Mouse (Mus musculus): ENCODE measurements around the gene Stbd1. TPM values are rescaled to one million over a fixed set of nuclear protein-coding genes. Genes with fewer than 3 reads are reported as not detected.

Gene Stbd1
- polyA plus RNA-seq (2014; fragmentation: Nextera tagmentation; extraction: Ambion mirVana), result 87.2 and 94.8 TPM in 2 replicates

DNA sequence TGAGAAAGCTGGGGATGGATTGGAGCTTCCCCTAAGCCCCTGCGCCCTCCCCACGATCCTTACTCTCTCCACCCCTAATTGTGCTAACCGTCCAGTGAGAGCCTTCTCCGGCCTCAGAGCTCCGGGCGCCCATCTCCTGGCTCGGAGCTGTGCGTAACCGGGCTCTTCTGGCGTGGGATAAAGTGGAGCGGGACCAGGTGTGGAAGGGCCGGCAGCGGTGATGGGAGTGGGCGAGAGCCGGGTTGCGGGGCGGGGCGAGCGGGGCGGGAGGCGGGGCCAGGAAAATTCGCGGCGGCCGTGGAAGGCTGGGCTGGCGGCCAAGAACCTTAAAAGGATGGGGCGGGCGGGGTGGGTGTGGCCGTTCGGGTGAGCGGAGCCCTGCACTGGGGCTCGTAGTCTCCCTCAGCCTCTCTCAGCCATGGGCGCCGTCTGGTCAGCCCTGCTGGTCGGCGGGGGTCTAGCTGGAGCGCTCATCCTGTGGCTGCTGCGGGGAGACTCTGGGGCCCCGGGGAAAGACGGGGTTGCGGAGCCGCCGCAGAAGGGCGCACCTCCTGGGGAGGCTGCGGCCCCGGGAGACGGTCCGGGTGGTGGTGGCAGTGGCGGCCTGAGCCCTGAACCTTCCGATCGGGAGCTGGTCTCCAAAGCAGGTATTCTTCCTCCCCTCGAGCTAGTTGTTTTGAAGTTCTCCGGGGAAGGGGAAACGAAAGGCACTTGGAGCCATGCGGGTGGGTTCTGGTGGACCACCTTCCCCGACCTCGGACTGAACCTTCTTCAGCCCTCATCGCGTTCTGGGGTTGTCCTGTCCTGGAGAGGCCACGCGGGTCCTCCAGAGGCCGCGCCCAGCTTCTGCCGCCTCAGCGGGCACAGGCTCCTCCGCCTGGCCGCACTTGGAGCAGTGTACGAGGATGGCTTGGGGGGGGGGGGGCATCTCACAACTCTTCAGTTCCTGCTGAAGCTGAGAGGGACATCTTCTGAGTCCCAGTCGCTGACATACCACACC lies at the start of gene Stbd1:
Stbd1 (plus strand) TSS at position 351 of the 1,000 bp plus-strand sequence.
- under 1% methylated on average over 60 of the region's 69 CpGs for WGBS
- Histone ChIP-seq H3K4me1 (ENCODE audit: control insufficient read depth in 2 of 2, insufficient read depth in 2 of 2, low read length in 2 of 2) (peaks cover 10 to 14% of the 10 kb centered on the region in 2 experiments), H3K9me3 (ENCODE audit: control insufficient read depth, low read length) (no peaks in the 10 kb centered on the region), H3K4me3 (ENCODE audit: control insufficient read depth in 1 of 2, insufficient read depth in 1 of 2, low read depth in 1 of 2, low read length in 2 of 2) (peak within 1 kb of the TSS; percentile 84 to 87), H3K36me3 (ENCODE audit: control insufficient read depth, insufficient read depth, low read length) (peaks cover 22% of the 10 kb centered on the region), H3K27ac (replicated peaks in 1 of 2; ENCODE audit: control insufficient read depth in 1 of 2, insufficient read depth in 1 of 2, low read depth in 2 of 2, low read length in 2 of 2) (peak within 1 kb of the TSS; percentile 61 to 86), H3K27me3 (ENCODE audit: control insufficient read depth, insufficient read depth, low read length) (no peaks in the 10 kb centered on the region; the same call in 1 of the 2 replicates), H3K9ac (ENCODE audit: low read length) (peak within 1 kb of the TSS; percentile 96), H3K4me2 (ENCODE audit: low read length) (peak within 1 kb of the TSS; percentile 85)
- peak; percentile 89 for ATAC-seq (ENCODE audit: insufficient number of reproducible peaks, insufficient read depth, low FRiP score, low read depth)

DNA sequence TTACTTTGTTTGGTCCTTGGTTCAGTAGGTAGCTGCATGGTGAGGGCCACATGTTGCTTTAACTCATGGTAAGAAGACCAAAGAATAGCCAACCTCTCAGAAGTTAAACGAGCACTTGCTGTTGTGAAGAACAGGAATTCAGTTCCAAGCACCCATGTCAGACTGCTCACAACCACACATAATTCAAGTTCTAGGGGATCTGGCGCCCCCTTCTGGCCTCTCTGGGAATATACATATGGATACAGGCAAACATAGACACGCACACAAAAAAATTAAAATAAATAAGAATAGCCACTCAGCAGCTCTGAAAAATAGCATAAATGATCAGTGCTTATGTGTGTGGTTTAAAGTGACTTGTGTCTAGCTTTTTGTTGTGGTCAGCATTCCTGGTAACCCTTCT lies 48.9 kb upstream of the Stbd1 start:
- Histone ChIP-seq H3K4me1 (ENCODE audit: control insufficient read depth in 2 of 2, insufficient read depth in 2 of 2, low read length in 2 of 2) (no peaks in the 10 kb centered on the region), H3K36me3 (ENCODE audit: control insufficient read depth, insufficient read depth, low read length) (no peaks in the 10 kb centered on the region), H3K4me2 (ENCODE audit: low read length) (no peak overlapping the region), H3K4me3 (ENCODE audit: control insufficient read depth in 1 of 2, insufficient read depth in 1 of 2, low read depth in 1 of 2, low read length in 2 of 2) (no peak overlapping the region), H3K27me3 (ENCODE audit: control insufficient read depth, insufficient read depth, low read length) (no peaks in the 10 kb centered on the region), H3K27ac (replicated peaks in 1 of 2; ENCODE audit: control insufficient read depth in 1 of 2, insufficient read depth in 1 of 2, low read depth in 2 of 2, low read length in 2 of 2) (no peak overlapping the region), H3K9ac (ENCODE audit: low read length) (no peak overlapping the region), H3K9me3 (ENCODE audit: control insufficient read depth, low read length) (peaks cover 6% of the 10 kb centered on the region)
- ATAC-seq (ENCODE audit: insufficient number of reproducible peaks, insufficient read depth, low FRiP score, low read depth), result no peak
- 69% methylated on average over 3 of the region's 3 CpGs for WGBS

DNA sequence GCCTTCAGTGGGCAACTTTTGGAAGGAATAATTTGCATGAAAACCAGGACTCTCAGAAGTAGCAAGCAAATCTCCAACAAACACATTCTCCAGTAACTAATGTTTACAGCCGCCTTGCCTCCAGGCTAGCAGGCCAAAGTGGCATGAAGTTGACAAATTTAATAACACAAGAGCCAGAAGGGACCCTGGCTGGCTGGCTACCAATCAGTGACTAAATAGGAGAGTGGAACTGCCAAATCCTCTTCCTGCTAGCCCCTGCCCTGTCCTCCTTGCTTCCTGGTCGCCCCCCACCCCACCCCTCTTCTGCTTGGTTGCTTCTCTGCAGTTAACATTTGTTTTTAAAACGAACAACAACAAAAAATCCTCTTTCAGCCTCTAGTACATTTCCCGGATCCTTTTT lies 48.4 kb upstream of the Stbd1 start:
- Histone ChIP-seq H3K9ac (ENCODE audit: low read length) (no peak overlapping the region), H3K27me3 (ENCODE audit: control insufficient read depth, insufficient read depth, low read length) (no peaks in the 10 kb centered on the region), H3K9me3 (ENCODE audit: control insufficient read depth, low read length) (peaks cover 6% of the 10 kb centered on the region), H3K4me3 (ENCODE audit: control insufficient read depth in 1 of 2, insufficient read depth in 1 of 2, low read depth in 1 of 2, low read length in 2 of 2) (no peak overlapping the region), H3K4me2 (ENCODE audit: low read length) (no peak overlapping the region), H3K4me1 (ENCODE audit: control insufficient read depth in 2 of 2, insufficient read depth in 2 of 2, low read length in 2 of 2) (0 out of 4 replicates have a peak, but pooled peaks cover 0 to 2% of the 10 kb centered on the region in 2 experiments), H3K36me3 (ENCODE audit: control insufficient read depth, insufficient read depth, low read length) (no peaks in the 10 kb centered on the region), H3K27ac (replicated peaks in 1 of 2; ENCODE audit: control insufficient read depth in 1 of 2, insufficient read depth in 1 of 2, low read depth in 2 of 2, low read length in 2 of 2) (no peak overlapping the region)
- 85% methylated on average over 4 of the region's 4 CpGs for WGBS
- no peak for ATAC-seq (ENCODE audit: insufficient number of reproducible peaks, insufficient read depth, low FRiP score, low read depth)

DNA sequence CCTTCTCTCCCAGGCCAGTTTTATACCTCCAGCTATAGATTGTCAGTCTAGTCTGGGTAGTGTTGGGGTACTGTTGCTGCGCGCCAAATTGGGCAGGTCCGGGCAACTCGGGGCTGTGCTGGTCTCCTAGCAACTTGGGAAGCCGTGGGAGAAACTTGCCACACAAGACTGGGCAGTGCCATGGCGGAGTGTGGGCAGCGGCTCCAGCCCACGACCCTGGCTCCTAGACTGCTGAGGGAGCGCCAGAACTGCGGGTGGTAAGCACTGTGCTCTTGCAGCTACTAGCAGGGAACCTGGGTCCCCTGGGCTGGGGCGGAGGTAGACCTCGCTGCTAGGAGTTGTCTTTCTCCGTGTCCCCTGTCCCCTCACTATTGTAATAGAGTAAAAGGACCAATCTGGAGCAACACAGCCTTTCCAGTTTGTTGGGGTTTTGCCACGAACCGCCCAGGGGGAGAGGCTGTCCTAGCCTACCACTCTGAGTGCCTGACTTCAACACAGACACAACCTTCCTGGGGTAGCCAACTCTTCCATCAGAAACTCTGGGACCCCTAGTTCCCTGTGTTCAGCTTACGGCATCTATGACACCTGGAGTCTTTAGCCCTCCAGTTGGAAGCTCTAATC lies 47.8 kb upstream of the Stbd1 start, which contains the start of gene Fam47e:
Fam47e (plus strand) TSS at position 179 of the 621 bp plus-strand sequence.
- no peak for ATAC-seq (ENCODE audit: insufficient number of reproducible peaks, insufficient read depth, low FRiP score, low read depth)

DNA sequence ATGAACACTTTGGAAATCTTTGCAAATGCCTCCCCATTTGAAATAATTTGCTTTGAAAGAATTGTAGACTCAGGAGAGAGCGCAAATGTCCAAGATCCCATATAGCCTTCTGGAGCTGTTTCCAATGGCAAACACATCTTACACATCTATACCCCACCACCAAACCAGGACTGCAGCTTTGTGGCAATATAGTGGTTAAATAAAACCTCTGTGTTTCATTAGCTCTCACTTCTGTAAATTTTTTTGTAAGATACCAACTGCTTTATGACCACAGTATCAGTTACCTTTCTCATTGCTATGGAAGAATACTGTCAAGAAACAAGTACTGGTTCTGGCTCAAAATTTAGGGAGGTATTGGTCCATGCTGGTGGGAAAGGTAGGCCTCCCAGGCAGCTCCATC lies 46.9 kb upstream of the Stbd1 start:
- peaks cover 7 to 8% of the 10 kb centered on the region in 2 experiments; a peak in 3 of 4 replicates for H3K4me1 ChIP-seq (ENCODE audit: control insufficient read depth in 2 of 2, insufficient read depth in 2 of 2, low read length in 2 of 2)
- H3K9me3 ChIP-seq (ENCODE audit: control insufficient read depth, low read length), result peaks cover 6% of the 10 kb centered on the region
- H3K4me3 ChIP-seq (ENCODE audit: control insufficient read depth in 1 of 2, insufficient read depth in 1 of 2, low read depth in 1 of 2, low read length in 2 of 2), result no peak overlapping the region
- ATAC-seq (ENCODE audit: insufficient number of reproducible peaks, insufficient read depth, low FRiP score, low read depth), result no peak
- H3K4me2 ChIP-seq (ENCODE audit: low read length), result no peak overlapping the region
- WGBS, result 90% methylated on average over 1 of the region's 1 CpGs
- H3K9ac ChIP-seq (ENCODE audit: low read length), result no peak overlapping the region
- H3K36me3 ChIP-seq (ENCODE audit: control insufficient read depth, insufficient read depth, low read length), result no peaks in the 10 kb centered on the region
- no peaks in the 10 kb centered on the region for H3K27me3 ChIP-seq (ENCODE audit: control insufficient read depth, insufficient read depth, low read length)
- H3K27ac ChIP-seq (replicated peaks in 1 of 2; ENCODE audit: control insufficient read depth in 1 of 2, insufficient read depth in 1 of 2, low read depth in 2 of 2, low read length in 2 of 2), result no peak overlapping the region

More for the DNA sequence above, 47.8 kb upstream of the Stbd1 start, which contains the start of gene Fam47e:
- peaks cover 2% of the 10 kb centered on the region in 2 experiments; a peak in 2 of 4 replicates for H3K4me1 ChIP-seq (ENCODE audit: control insufficient read depth in 2 of 2, insufficient read depth in 2 of 2, low read length in 2 of 2)
- peaks cover 6% of the 10 kb centered on the region for H3K9me3 ChIP-seq (ENCODE audit: control insufficient read depth, low read length)
- H3K36me3 ChIP-seq (ENCODE audit: control insufficient read depth, insufficient read depth, low read length), result no peaks in the 10 kb centered on the region
- H3K4me3 ChIP-seq (ENCODE audit: control insufficient read depth in 1 of 2, insufficient read depth in 1 of 2, low read depth in 1 of 2, low read length in 2 of 2), result no peak within 1 kb of the TSS
- no peak within 1 kb of the TSS for H3K27ac ChIP-seq (replicated peaks in 1 of 2; ENCODE audit: control insufficient read depth in 1 of 2, insufficient read depth in 1 of 2, low read depth in 2 of 2, low read length in 2 of 2)
- H3K4me2 ChIP-seq (ENCODE audit: low read length), result no peak within 1 kb of the TSS
- WGBS, result 74% methylated on average over 16 of the region's 16 CpGs
- no peak within 1 kb of the TSS for H3K9ac ChIP-seq (ENCODE audit: low read length)
- H3K27me3 ChIP-seq (ENCODE audit: control insufficient read depth, insufficient read depth, low read length), result no peaks in the 10 kb centered on the region

DNA sequence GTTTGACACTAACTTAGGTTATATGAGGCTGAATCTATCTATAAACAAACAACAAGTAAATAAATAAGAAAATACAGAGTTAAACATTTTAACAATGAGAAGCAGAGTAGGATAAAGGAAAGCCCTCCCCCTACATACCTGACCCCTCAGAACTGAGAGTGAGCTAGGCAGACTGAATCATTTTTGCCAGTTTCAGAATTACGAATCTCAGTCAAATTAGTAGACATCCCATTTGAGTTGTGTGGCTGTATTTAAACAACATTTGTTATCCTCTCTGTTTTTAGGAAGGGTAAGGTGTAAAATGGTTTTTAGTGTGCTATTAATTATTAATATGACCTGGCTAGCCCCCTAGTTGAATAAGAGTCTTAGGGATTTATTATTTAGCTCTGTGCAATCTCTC lies 45.3 kb upstream of the Stbd1 start:
- Histone ChIP-seq H3K4me2 (ENCODE audit: low read length) (no peak overlapping the region), H3K27ac (replicated peaks in 1 of 2; ENCODE audit: control insufficient read depth in 1 of 2, insufficient read depth in 1 of 2, low read depth in 2 of 2, low read length in 2 of 2) (no peak overlapping the region), H3K9me3 (ENCODE audit: control insufficient read depth, low read length) (peaks cover 6% of the 10 kb centered on the region), H3K27me3 (ENCODE audit: control insufficient read depth, insufficient read depth, low read length) (no peaks in the 10 kb centered on the region), H3K4me3 (ENCODE audit: control insufficient read depth in 1 of 2, insufficient read depth in 1 of 2, low read depth in 1 of 2, low read length in 2 of 2) (no peak overlapping the region), H3K4me1 (ENCODE audit: control insufficient read depth in 2 of 2, insufficient read depth in 2 of 2, low read length in 2 of 2) (peaks cover 7 to 8% of the 10 kb centered on the region in 2 experiments; a peak in 3 of 4 replicates), H3K36me3 (ENCODE audit: control insufficient read depth, insufficient read depth, low read length) (no peaks in the 10 kb centered on the region), H3K9ac (ENCODE audit: low read length) (no peak overlapping the region)
- ATAC-seq (ENCODE audit: insufficient number of reproducible peaks, insufficient read depth, low FRiP score, low read depth), result no peak
- 97% methylated on average over 1 of the region's 1 CpGs for WGBS

DNA sequence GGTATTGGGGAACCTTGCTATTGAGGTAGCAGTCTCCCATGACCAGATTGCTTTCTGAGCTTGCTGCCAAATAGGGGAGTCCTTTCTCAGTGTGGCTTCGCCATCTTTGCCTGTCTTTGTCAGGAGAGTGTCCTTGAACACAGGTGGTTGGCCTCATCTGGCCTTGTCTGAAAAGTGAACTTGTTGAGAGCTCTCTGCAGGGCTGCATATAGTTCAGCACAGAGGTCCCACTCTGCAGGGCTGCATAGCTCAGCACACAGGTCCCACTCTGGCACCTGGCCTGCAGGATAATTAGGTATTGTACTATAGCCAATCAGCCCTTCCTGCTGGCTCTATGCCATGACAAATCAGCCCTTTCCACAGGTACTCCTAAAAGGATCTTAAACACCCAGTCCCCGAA lies 42.6 kb upstream of the Stbd1 start:
- WGBS, result 57% methylated on average over 2 of the region's 2 CpGs
- H3K9me3 ChIP-seq (ENCODE audit: control insufficient read depth, low read length), result no peaks in the 10 kb centered on the region
- H3K27me3 ChIP-seq (ENCODE audit: control insufficient read depth, insufficient read depth, low read length), result no peaks in the 10 kb centered on the region
- no peak for ATAC-seq (ENCODE audit: insufficient number of reproducible peaks, insufficient read depth, low FRiP score, low read depth)
- no peak overlapping the region for H3K9ac ChIP-seq (ENCODE audit: low read length)
- H3K4me1 ChIP-seq (ENCODE audit: control insufficient read depth in 2 of 2, insufficient read depth in 2 of 2, low read length in 2 of 2), result peaks cover 7 to 10% of the 10 kb centered on the region in 2 experiments; a peak in 3 of 4 replicates
- no peaks in the 10 kb centered on the region for H3K36me3 ChIP-seq (ENCODE audit: control insufficient read depth, insufficient read depth, low read length)
- no peak overlapping the region for H3K4me2 ChIP-seq (ENCODE audit: low read length)
- no peak overlapping the region for H3K4me3 ChIP-seq (ENCODE audit: control insufficient read depth in 1 of 2, insufficient read depth in 1 of 2, low read depth in 1 of 2, low read length in 2 of 2)
- no peak overlapping the region for H3K27ac ChIP-seq (replicated peaks in 1 of 2; ENCODE audit: control insufficient read depth in 1 of 2, insufficient read depth in 1 of 2, low read depth in 2 of 2, low read length in 2 of 2)
